Mouse (Mus musculus): ENCODE results near the gene Dtx1. TPM values are rescaled to one million over a fixed set of nuclear protein-coding genes. Genes with fewer than 3 reads are reported as not detected.
A peak's percentile ranks its signal among the peaks of the same experiment; 100 is the strongest.

The Dtx1 gene
- total and polyA plus RNA-seq, 2 experiments from 2014 or later = 0.30 to 1.7 TPM

DNA sequence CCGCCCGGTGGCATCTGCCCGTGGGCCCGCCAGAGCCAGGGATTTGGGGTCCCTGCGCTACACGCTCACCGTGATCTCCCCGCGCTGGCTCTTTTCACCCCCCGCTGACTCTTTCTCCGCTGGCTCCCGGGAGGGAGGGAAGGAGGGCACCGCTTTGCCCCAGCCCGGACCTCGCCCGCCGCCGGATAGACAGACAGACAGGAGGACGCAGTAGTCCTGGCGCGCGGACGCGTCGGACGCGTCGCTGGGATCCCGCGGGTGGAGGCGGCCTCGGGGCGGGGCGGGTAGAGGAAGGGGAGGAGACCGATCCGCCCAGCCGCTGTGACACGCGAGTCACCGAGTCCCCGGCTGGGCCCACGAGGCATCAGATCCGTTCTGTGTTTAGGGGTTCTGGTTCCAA lies 311 bp downstream of the Dtx1 start:
- H3K4me2 ChIP-seq (ENCODE audit: low read depth, low read length) = peak overlapping the region; percentile 52
- DNase-seq (ENCODE audit: low spot score) = no peak
- H3K27ac ChIP-seq (ENCODE audit: low read depth) = no peak overlapping the region
- H3K36me3 ChIP-seq (replicated peaks; ENCODE audit: control insufficient read depth, insufficient read depth, low read length) = no peaks in the 10 kb centered on the region
- H3K9me3 ChIP-seq (replicated peaks; ENCODE audit: control insufficient read depth, low read length) = no peaks in the 10 kb centered on the region
- 1% methylated on average over 42 of the region's 43 CpGs for WGBS
- H3K9ac ChIP-seq (replicated peaks; ENCODE audit: low read depth, low read length) = no peak overlapping the region
- no peak for ATAC-seq (ENCODE audit: insufficient read depth, low read depth)
- no peak for TF ChIP-seq CTCF (IDR thresholded peaks at IDR 0.05; ENCODE audit: low read depth)
- no peak for TF ChIP-seq EP300 (IDR thresholded peaks at IDR 0.05; ENCODE audit: low read depth)
- H3K4me3 ChIP-seq (ENCODE audit: low read depth, low read length) = peak overlapping the region; percentile 39
- peaks cover 11% of the 10 kb centered on the region; the same call in 1 of the 2 replicates for H3K4me1 ChIP-seq (ENCODE audit: control insufficient read depth, insufficient read depth)
- H3K27me3 ChIP-seq (ENCODE audit: control insufficient read depth, insufficient read depth, low read length) = peaks cover 87% of the 10 kb centered on the region

DNA sequence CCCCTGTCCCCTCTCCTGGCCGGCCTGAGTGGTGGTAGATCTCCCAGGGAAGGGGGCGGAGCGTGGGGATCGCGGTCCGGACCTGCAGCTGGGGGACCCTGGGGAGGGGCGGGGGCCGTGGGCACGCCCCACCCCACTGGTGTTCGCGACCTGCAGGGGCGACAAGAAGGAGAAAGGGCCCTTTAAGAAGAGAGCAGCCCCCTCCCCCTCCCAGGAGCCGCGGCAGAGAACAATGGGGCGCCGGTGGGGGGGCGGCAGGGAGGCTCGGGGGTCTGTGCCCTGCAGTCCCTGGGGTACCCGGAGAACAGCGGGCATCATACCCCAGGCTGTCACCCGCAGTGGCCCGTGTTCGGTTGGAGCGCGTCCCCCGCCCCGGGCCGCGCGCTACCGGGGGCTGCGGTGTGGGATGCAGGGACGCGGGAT lies 890 bp downstream of the Dtx1 start:
- Histone ChIP-seq H3K36me3 (replicated peaks; ENCODE audit: control insufficient read depth, insufficient read depth, low read length) (no peaks in the 10 kb centered on the region), H3K27ac (ENCODE audit: low read depth) (no peak overlapping the region), H3K4me3 (ENCODE audit: low read depth, low read length) (peak overlapping the region; percentile 39), H3K4me2 (ENCODE audit: low read depth, low read length) (peak overlapping the region; percentile 52), H3K4me1 (ENCODE audit: control insufficient read depth, insufficient read depth) (peaks cover 11% of the 10 kb centered on the region; the same call in 1 of the 2 replicates), H3K27me3 (ENCODE audit: control insufficient read depth, insufficient read depth, low read length) (peaks cover 93% of the 10 kb centered on the region), H3K9me3 (replicated peaks; ENCODE audit: control insufficient read depth, low read length) (no peaks in the 10 kb centered on the region), H3K9ac (replicated peaks; ENCODE audit: low read depth, low read length) (no peak overlapping the region)
- TF ChIP-seq CTCF (IDR thresholded peaks at IDR 0.05; ENCODE audit: low read depth) (no peak), EP300 (IDR thresholded peaks at IDR 0.05; ENCODE audit: low read depth) (no peak)
- DNase-seq (ENCODE audit: low spot score) (no peak), ATAC-seq (ENCODE audit: insufficient read depth, low read depth) (no peak)
- 2% methylated on average over 27 of the region's 34 CpGs for WGBS

DNA sequence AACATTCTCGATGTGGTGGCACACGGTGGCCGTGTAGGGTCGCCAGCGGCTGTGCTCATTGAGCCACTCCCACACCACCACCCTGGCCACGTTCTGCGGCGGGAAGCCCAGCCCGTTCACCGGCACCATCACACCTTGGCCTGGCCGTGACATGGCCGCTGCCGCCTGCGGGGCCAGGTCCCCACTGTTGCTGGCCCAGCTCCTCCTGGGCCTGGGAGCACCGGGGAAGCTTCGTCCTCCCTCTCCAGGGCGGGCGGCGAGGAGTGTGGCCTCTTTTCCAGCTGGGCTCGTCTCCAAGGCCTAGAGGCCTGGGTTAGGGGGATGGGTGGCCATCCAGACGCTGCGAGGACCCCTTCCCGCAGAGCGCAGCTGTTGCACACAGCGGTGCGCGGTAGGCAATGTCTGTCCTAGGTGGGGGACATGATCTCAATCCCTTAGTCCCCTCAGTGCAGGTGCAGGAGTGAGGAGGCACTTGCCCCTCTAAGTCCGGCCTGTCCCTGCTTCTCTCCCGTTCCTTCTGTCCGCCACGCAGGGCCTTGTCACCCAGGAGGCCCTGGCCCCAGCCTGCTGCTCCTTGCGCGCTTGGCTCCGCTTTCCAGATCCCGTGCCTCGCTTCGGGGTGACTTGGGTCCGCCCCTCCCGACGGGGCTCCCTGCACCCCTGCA lies 1.4 kb downstream of the Dtx1 start:
- TF ChIP-seq EP300 (IDR thresholded peaks at IDR 0.05; ENCODE audit: low read depth) (no peak), CTCF (IDR thresholded peaks at IDR 0.05; ENCODE audit: low read depth) (no peak)
- no peak overlapping the region for H3K9ac ChIP-seq (replicated peaks; ENCODE audit: low read depth, low read length)
- 2% methylated on average over 39 of the region's 40 CpGs for WGBS
- H3K4me2 ChIP-seq (ENCODE audit: low read depth, low read length) = peak overlapping the region; percentile 52
- H3K9me3 ChIP-seq (replicated peaks; ENCODE audit: control insufficient read depth, low read length) = no peaks in the 10 kb centered on the region
- peaks cover 96% of the 10 kb centered on the region for H3K27me3 ChIP-seq (ENCODE audit: control insufficient read depth, insufficient read depth, low read length)
- H3K36me3 ChIP-seq (replicated peaks; ENCODE audit: control insufficient read depth, insufficient read depth, low read length) = no peaks in the 10 kb centered on the region
- H3K4me1 ChIP-seq (ENCODE audit: control insufficient read depth, insufficient read depth) = peaks cover 11% of the 10 kb centered on the region; the same call in 1 of the 2 replicates
- peak overlapping the region; percentile 39 for H3K4me3 ChIP-seq (ENCODE audit: low read depth, low read length)
- no peak overlapping the region for H3K27ac ChIP-seq (ENCODE audit: low read depth)
- DNase-seq (ENCODE audit: low spot score) (no peak), ATAC-seq (ENCODE audit: insufficient read depth, low read depth) (peak; percentile 22; the same call in 1 of the 2 replicates)

GRCm38 (mm10) chr5:120706976-120707375 lies 4.8 kb downstream of the Dtx1 start:
- Histone ChIP-seq H3K9me3 (replicated peaks; ENCODE audit: control insufficient read depth, low read length) (no peaks in the 10 kb centered on the region), H3K27ac (ENCODE audit: low read depth) (no peak overlapping the region), H3K4me1 (ENCODE audit: control insufficient read depth, insufficient read depth) (peaks cover 11% of the 10 kb centered on the region; the same call in 1 of the 2 replicates), H3K9ac (replicated peaks; ENCODE audit: low read depth, low read length) (no peak overlapping the region), H3K4me3 (ENCODE audit: low read depth, low read length) (no peak overlapping the region), H3K4me2 (ENCODE audit: low read depth, low read length) (no peak overlapping the region), H3K36me3 (replicated peaks; ENCODE audit: control insufficient read depth, insufficient read depth, low read length) (no peaks in the 10 kb centered on the region), H3K27me3 (ENCODE audit: control insufficient read depth, insufficient read depth, low read length) (peaks cover 90% of the 10 kb centered on the region)
- TF ChIP-seq EP300 (IDR thresholded peaks at IDR 0.05; ENCODE audit: low read depth) (no peak), CTCF (IDR thresholded peaks at IDR 0.05; ENCODE audit: low read depth) (no peak)
- whole genome bisulfite sequencing = 45% methylated on average over 13 of the region's 13 CpGs
- ATAC-seq (ENCODE audit: insufficient read depth, low read depth) = no peak
- no peak for DNase-seq (ENCODE audit: low spot score)

- H3K27ac ChIP-seq (ENCODE audit: low read depth) = no peak overlapping the region
- DNase-seq (ENCODE audit: low spot score) = no peak
- H3K27me3 ChIP-seq (ENCODE audit: control insufficient read depth, insufficient read depth, low read length) = peaks cover 87% of the 10 kb centered on the region
- H3K9ac ChIP-seq (replicated peaks; ENCODE audit: low read depth, low read length) = no peak overlapping the region
- WGBS = 17% methylated on average over 16 of the region's 16 CpGs
- no peak for ATAC-seq (ENCODE audit: insufficient read depth, low read depth)
- TF ChIP-seq CTCF (IDR thresholded peaks at IDR 0.05; ENCODE audit: low read depth) = no peak
- TF ChIP-seq EP300 (IDR thresholded peaks at IDR 0.05; ENCODE audit: low read depth) = no peak
- no peak overlapping the region for H3K4me3 ChIP-seq (ENCODE audit: low read depth, low read length)
- H3K4me1 ChIP-seq (ENCODE audit: control insufficient read depth, insufficient read depth) = peaks cover 11% of the 10 kb centered on the region; the same call in 1 of the 2 replicates
- H3K36me3 ChIP-seq (replicated peaks; ENCODE audit: control insufficient read depth, insufficient read depth, low read length) = no peaks in the 10 kb centered on the region
- H3K9me3 ChIP-seq (replicated peaks; ENCODE audit: control insufficient read depth, low read length) = no peaks in the 10 kb centered on the region
- H3K4me2 ChIP-seq (ENCODE audit: low read depth, low read length) = no peak overlapping the region
Observed at GRCm38 (mm10) chr5:120706541-120706940, 5.2 kb downstream of the Dtx1 start.

DNA sequence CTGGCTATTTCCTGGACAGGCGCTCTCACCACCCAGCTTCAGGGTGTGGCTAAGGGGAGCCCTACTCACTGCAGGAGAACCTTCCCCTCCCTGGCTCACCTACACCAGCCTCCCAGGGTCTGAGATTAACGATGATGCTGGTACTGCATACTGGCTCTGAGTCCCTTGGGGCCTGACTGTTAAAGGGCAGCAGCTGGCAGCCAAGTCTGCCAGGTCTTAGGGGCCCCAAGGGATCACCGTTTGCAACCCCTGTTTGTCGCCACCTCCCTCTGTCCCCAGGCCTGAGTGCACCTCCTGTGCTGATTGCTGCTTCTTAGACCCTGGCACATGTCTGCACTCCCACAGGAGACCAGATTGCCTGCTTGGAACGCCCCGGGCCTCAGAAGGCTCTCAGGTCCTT lies 7.3 kb downstream of the Dtx1 start:
- H3K9me3 ChIP-seq (replicated peaks; ENCODE audit: control insufficient read depth, low read length) = no peaks in the 10 kb centered on the region
- whole genome bisulfite sequencing = 33% methylated on average over 6 of the region's 6 CpGs
- TF ChIP-seq CTCF (IDR thresholded peaks at IDR 0.05; ENCODE audit: low read depth) (no peak), EP300 (IDR thresholded peaks at IDR 0.05; ENCODE audit: low read depth) (no peak)
- no peaks in the 10 kb centered on the region for H3K36me3 ChIP-seq (replicated peaks; ENCODE audit: control insufficient read depth, insufficient read depth, low read length)
- no peak overlapping the region for H3K9ac ChIP-seq (replicated peaks; ENCODE audit: low read depth, low read length)
- ATAC-seq (ENCODE audit: insufficient read depth, low read depth) (no peak), DNase-seq (ENCODE audit: low spot score) (no peak)
- H3K4me3 ChIP-seq (ENCODE audit: low read depth, low read length) = no peak overlapping the region
- H3K27me3 ChIP-seq (ENCODE audit: control insufficient read depth, insufficient read depth, low read length) = peaks cover 83% of the 10 kb centered on the region
- no peaks in the 10 kb centered on the region for H3K4me1 ChIP-seq (ENCODE audit: control insufficient read depth, insufficient read depth)
- no peak overlapping the region for H3K4me2 ChIP-seq (ENCODE audit: low read depth, low read length)
- H3K27ac ChIP-seq (ENCODE audit: low read depth) = no peak overlapping the region

Measured in heart, postnatal 0 days (tissue).